ENCODE assay signal across 24 mouse cellular contexts in genomic region chr8:47181032-47181698, GRCm38 (mm10).
DNase-seq lines count a peak whose midpoint lies in the region; ATAC-seq and TF ChIP-seq lines count a peak whose summit lies in the region.
"Had no signal": no experiment of that assay in that cellular context is flagged by ENCODE, and none has a peak within 500 bp of the region (broad histone marks: within the 10 kb centered on the region; RNA-seq: fewer than 3 reads in every experiment).

No protein-coding gene starts in this region.

- no peak for TF ChIP-seq CTCF in kidney, postnatal 0 days (IDR thresholded peaks at IDR 0.05; ENCODE audit: low read depth)

- peaks cover 5% of the 10 kb centered on the region; the same call in 1 of the 2 replicates for H3K36me3 ChIP-seq in kidney, postnatal 0 days (ENCODE audit: insufficient read depth, low read length)
- peaks cover 6% of the 10 kb centered on the region for H3K36me3 ChIP-seq in lung, embryonic 16.5 days (ENCODE audit: control insufficient read depth, insufficient read depth, low read length)
- H3K36me3 ChIP-seq in neural tube, embryonic 13.5 days, result peaks cover 24% of the 10 kb centered on the region

- H3K4me1 ChIP-seq in kidney, postnatal 0 days (replicated peaks; ENCODE audit: insufficient read depth, low read length), result no peaks in the 10 kb centered on the region
- no peaks in the 10 kb centered on the region; the same call in 1 of the 2 replicates for H3K4me1 ChIP-seq in lung, embryonic 16.5 days (replicated peaks; ENCODE audit: control insufficient read depth, insufficient read depth, low read length)
- peaks cover 48% of the 10 kb centered on the region for H3K4me1 ChIP-seq in neural tube, embryonic 13.5 days (replicated peaks)
- H3K4me1 ChIP-seq: embryonic facial prominence, embryonic 12.5 days had no signal

- H3K9ac ChIP-seq in kidney, postnatal 0 days (ENCODE audit: low read depth, low read length), result no peak overlapping the region
- no peak overlapping the region for H3K9ac ChIP-seq in lung, embryonic 16.5 days (ENCODE audit: low read length)
- no peak overlapping the region for H3K9ac ChIP-seq in neural tube, embryonic 13.5 days
- H3K9ac ChIP-seq: embryonic facial prominence, embryonic 12.5 days; embryonic facial prominence, embryonic 15.5 days; forebrain, postnatal 0 days; heart, embryonic 13.5 days; hindbrain, embryonic 12.5 days had no signal

- 69% methylated on average over 18 of the region's 18 CpGs for WGBS in kidney, postnatal 0 days
- 57% methylated on average over 18 of the region's 18 CpGs for WGBS in lung, embryonic 16.5 days
- 61% methylated on average over 18 of the region's 18 CpGs for WGBS in neural tube, embryonic 13.5 days

- no peak overlapping the region for H3K27ac ChIP-seq in kidney, postnatal 0 days
- no peak overlapping the region for H3K27ac ChIP-seq in lung, embryonic 16.5 days (ENCODE audit: low read length)
- 0 out of 2 replicates have a peak overlapping the region, but pooled peaks have one; percentile 42 for H3K27ac ChIP-seq in neural tube, embryonic 13.5 days (replicated peaks)
- H3K27ac ChIP-seq: embryonic facial prominence, embryonic 12.5 days; embryonic facial prominence, embryonic 15.5 days; gastrocnemius, adult 2 months; heart, embryonic 13.5 days; hindbrain, embryonic 12.5 days had no signal

- peak; percentile 23 for DNase-seq in kidney, postnatal 0 days (ENCODE audit: low spot score)
- DNase-seq in kidney, adult 18-20 months, result no peak
- DNase-seq in lung, postnatal 14 days, result no peak
- DNase-seq in neural tube, embryonic 10.5 days (ENCODE audit: extremely low spot score, low spot score), result no peak
- DNase-seq: adrenal gland, adult 2 months; adrenal gland, postnatal 14 days; cerebellum, adult 11 months; cerebellum, adult 2 months; cerebellum, adult 9-11 months; cerebellum, postnatal 25 days; forebrain, postnatal 0 days; gastrocnemius, adult 2 months; gastrocnemius, postnatal 14 days; heart, adult 18-20 months; heart, postnatal 14 days; heart, postnatal 4 days had no signal

- H3K9me3 ChIP-seq in kidney, postnatal 0 days (replicated peaks; ENCODE audit: low read length), result no peaks in the 10 kb centered on the region
- H3K9me3 ChIP-seq in lung, embryonic 16.5 days (ENCODE audit: control insufficient read depth, low read length), result no peaks in the 10 kb centered on the region
- no peaks in the 10 kb centered on the region for H3K9me3 ChIP-seq in neural tube, embryonic 13.5 days
- H3K9me3 ChIP-seq: embryonic facial prominence, embryonic 12.5 days; embryonic facial prominence, embryonic 15.5 days; heart, embryonic 13.5 days; hindbrain, embryonic 12.5 days had no signal

- no peak overlapping the region for H3K4me2 ChIP-seq in kidney, postnatal 0 days (ENCODE audit: low read length)
- no peak overlapping the region for H3K4me2 ChIP-seq in lung, embryonic 16.5 days (ENCODE audit: low read depth, low read length)
- H3K4me2 ChIP-seq in neural tube, embryonic 13.5 days, result no peak overlapping the region
- H3K4me2 ChIP-seq: embryonic facial prominence, embryonic 12.5 days; embryonic facial prominence, embryonic 15.5 days; heart, embryonic 13.5 days; hindbrain, embryonic 12.5 days had no signal

- H3K27me3 ChIP-seq in kidney, postnatal 0 days (ENCODE audit: insufficient read depth, low read length), result no peaks in the 10 kb centered on the region
- H3K27me3 ChIP-seq in lung, embryonic 16.5 days (ENCODE audit: control insufficient read depth, insufficient read depth, low read depth, low read length), result no peaks in the 10 kb centered on the region
- no peaks in the 10 kb centered on the region for H3K27me3 ChIP-seq in neural tube, embryonic 13.5 days
- H3K27me3 ChIP-seq: embryonic facial prominence, embryonic 12.5 days; embryonic facial prominence, embryonic 15.5 days; heart, embryonic 13.5 days; hindbrain, embryonic 12.5 days had no signal

- ATAC-seq in kidney, postnatal 0 days (replicated peaks; ENCODE audit: low FRiP score, low read depth), result no peak
- ATAC-seq in lung, embryonic 16.5 days (ENCODE audit: low read depth), result peak; percentile 88
- no peak for ATAC-seq in neural tube, embryonic 13.5 days (ENCODE audit: low read depth)
- ATAC-seq: CD4-positive, CD25-positive, alpha-beta regulatory T cell, adult 4 months; forebrain, embryonic 14.5 days; forebrain, postnatal 0 days had no signal

- H3K4me3 ChIP-seq in kidney, postnatal 0 days (replicated peaks; ENCODE audit: low read depth, low read length), result no peak overlapping the region
- H3K4me3 ChIP-seq in lung, embryonic 16.5 days (ENCODE audit: low read length), result no peak overlapping the region
- H3K4me3 ChIP-seq in neural tube, embryonic 13.5 days, result no peak overlapping the region
- H3K4me3 ChIP-seq: embryonic facial prominence, embryonic 12.5 days; embryonic facial prominence, embryonic 15.5 days; gastrocnemius, adult 2 months; heart, embryonic 13.5 days; hindbrain, embryonic 12.5 days had no signal
